Mouse (Mus musculus) erythroblast, embryonic 14.5 days (primary cell): ENCODE data around the gene Grik2. TPM values are rescaled to one million over a fixed set of nuclear protein-coding genes. Genes with fewer than 3 reads are reported as not detected.

Experiments
- H3K27me3 ChIP-seq: 2 replicates; pipeline ENCODE4 v1.6.1; 2012; ENCODE audit warnings: inconsistent platforms; ENCODE audit not compliant: control insufficient read depth
- H3K36me3 ChIP-seq: 2 replicates; pipeline ENCODE4 v1.6.1; 2012; ENCODE audit warnings: mild to moderate bottlenecking, inconsistent platforms; ENCODE audit not compliant: control insufficient read depth
- H3K4me1 ChIP-seq: 2 replicates; pipeline ENCODE4 v1.6.1; 2012; ENCODE audit warnings: inconsistent platforms; ENCODE audit not compliant: control insufficient read depth
- H3K4me3 ChIP-seq: replicated peaks from 2 replicates; pipeline ENCODE3; 2012; ENCODE audit warnings: moderate library complexity, mild to moderate bottlenecking, inconsistent platforms
- H3K9me3 ChIP-seq: 2 replicates; pipeline ENCODE4 v1.6.1; 2012; ENCODE audit warnings: low read length, inconsistent platforms, mixed read lengths; ENCODE audit not compliant: control insufficient read depth
- GATA1 ChIP-seq: IDR thresholded peaks from 2 replicates; pipeline ENCODE4 v1.6.1; 2012; ENCODE audit warnings: low read length, inconsistent platforms, mixed read lengths
- TAL1 ChIP-seq: IDR thresholded peaks from 3 replicates; pipeline ENCODE4 v1.6.1; 2012; ENCODE audit warnings: low read length, inconsistent platforms, mixed read lengths
- polyA plus RNA-seq: library from polyadenylated mRNA; stranded (reverse); fragments of >175 nt; gene quantifications from 2 replicates; pipeline ENCODE4 v1.2.3, GENCODE M21; 2012

The Grik2 gene
- polyA plus RNA-seq, 1 experiment, result not detected

DNA sequence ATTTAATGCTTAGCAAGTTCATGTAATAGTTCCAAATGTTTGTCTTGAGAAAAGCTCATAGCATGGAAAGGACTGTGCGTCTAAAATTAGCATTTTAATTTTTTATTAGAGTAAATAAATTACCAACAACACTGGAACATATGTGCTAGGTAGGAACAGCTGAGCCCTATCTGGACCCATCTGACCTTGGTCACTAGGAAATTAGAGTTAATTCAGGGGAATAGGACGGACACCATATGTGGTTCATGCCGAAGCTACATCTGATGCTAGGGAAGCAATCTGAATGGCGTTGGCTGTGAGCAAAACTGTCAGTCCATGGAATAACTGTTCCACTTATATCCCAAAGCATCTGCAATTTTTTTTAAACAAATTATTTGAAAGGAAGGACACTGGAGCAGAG lies 638.9 kb downstream of the Grik2 start:
- Histone ChIP-seq H3K27me3 (no peaks in the 10 kb centered on the region), H3K9me3 (no peaks in the 10 kb centered on the region), H3K4me1 (no peaks in the 10 kb centered on the region), H3K36me3 (no peaks in the 10 kb centered on the region), H3K4me3 (no peak overlapping the region)
- TF ChIP-seq TAL1 (no peak), GATA1 (no peak)

- no peaks in the 10 kb centered on the region for H3K9me3 ChIP-seq
- H3K4me1 ChIP-seq, result no peaks in the 10 kb centered on the region
- no peaks in the 10 kb centered on the region for H3K27me3 ChIP-seq
- H3K36me3 ChIP-seq, result no peaks in the 10 kb centered on the region
- H3K4me3 ChIP-seq, result no peak overlapping the region
- no peak for TF ChIP-seq TAL1
- TF ChIP-seq GATA1, result no peak
These were observed 645.9 kb downstream of the Grik2 start for GRCm38 (mm10) chr10:49142658-49143057.

DNA sequence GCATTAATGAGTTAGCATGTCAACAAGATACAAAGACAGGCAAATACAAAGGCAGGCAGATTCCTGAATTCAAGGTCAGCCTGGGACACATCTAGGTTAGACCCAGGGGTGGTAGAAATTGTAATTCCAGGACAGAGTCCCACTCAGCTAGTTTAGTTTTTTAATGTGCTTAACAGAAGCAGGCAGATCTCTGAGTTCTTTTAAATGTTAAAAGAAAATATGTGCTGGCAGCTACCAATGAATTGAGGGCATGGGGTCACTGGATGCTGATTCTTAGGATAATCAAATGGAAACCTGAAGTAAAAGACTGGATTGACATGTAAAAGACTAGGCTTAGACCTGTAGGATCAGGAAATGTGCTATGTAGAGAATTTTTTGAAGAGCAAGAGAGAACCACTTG lies 651.8 kb downstream of the Grik2 start:
- Histone ChIP-seq H3K4me3 (no peak overlapping the region), H3K36me3 (no peaks in the 10 kb centered on the region), H3K4me1 (no peaks in the 10 kb centered on the region), H3K9me3 (no peaks in the 10 kb centered on the region), H3K27me3 (no peaks in the 10 kb centered on the region)
- no peak for TF ChIP-seq TAL1
- no peak for TF ChIP-seq GATA1

DNA sequence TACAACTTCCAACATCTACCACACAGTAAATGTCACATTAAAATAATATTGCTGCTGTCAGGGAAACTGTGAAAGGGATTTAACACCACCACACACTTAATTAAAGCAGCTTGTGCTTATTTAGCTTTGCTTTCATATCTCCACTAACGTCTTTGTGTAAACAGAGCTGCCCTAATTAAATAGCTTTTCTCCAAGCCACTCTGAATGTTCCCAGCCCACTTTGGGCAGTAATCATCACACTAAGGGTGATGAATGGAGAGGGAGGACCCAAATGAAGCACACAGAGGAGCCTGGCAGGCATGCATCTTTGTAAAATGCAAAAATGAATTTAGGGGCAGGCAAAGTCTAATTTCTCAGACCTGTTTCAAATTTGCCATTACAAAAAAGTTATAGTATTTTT lies 657.3 kb downstream of the Grik2 start:
- no peak overlapping the region for H3K4me3 ChIP-seq
- TF ChIP-seq GATA1 (no peak), TAL1 (no peak)
- no peaks in the 10 kb centered on the region for H3K4me1 ChIP-seq
- H3K27me3 ChIP-seq, result no peaks in the 10 kb centered on the region
- H3K36me3 ChIP-seq, result no peaks in the 10 kb centered on the region
- no peaks in the 10 kb centered on the region for H3K9me3 ChIP-seq

- H3K4me3 ChIP-seq, result no peak overlapping the region
- TF ChIP-seq GATA1 (no peak), TAL1 (no peak)
- no peaks in the 10 kb centered on the region for H3K36me3 ChIP-seq
- H3K4me1 ChIP-seq, result no peaks in the 10 kb centered on the region
- H3K9me3 ChIP-seq, result no peaks in the 10 kb centered on the region; the same call in 1 of the 2 replicates
- no peaks in the 10 kb centered on the region for H3K27me3 ChIP-seq
These were observed 738.2 kb downstream of the Grik2 start for GRCm38 (mm10) chr10:49050339-49050738.

GRCm38 (mm10) chr10:49049391-49049790 lies 739.2 kb downstream of the Grik2 start:
- H3K27me3 ChIP-seq, result no peaks in the 10 kb centered on the region
- TF ChIP-seq GATA1 (no peak), TAL1 (no peak)
- H3K4me3 ChIP-seq, result no peak overlapping the region
- no peaks in the 10 kb centered on the region for H3K36me3 ChIP-seq
- no peaks in the 10 kb centered on the region; the same call in 1 of the 2 replicates for H3K9me3 ChIP-seq
- H3K4me1 ChIP-seq, result no peaks in the 10 kb centered on the region
